Mouse (Mus musculus): Measurements from ENCODE around the gene Bnc2.

Bnc2 gene

GRCm38 (mm10) chr4:84329651-84330050 is 345.4 kb downstream of the Bnc2 start:
- no peak for DNase-seq (ENCODE audit: low read depth, low spot score)

GRCm38 (mm10) chr4:84324371-84324770 is 350.7 kb downstream of the Bnc2 start:
- DNase-seq (ENCODE audit: low read depth, low spot score) = no peak

- DNase-seq (ENCODE audit: low read depth, low spot score) = no peak
Observed at GRCm38 (mm10) chr4:84321598-84321997, 353.5 kb downstream of the Bnc2 start.

- no peak for DNase-seq (ENCODE audit: low read depth, low spot score)
Observed at GRCm38 (mm10) chr4:84317421-84317820, 357.7 kb downstream of the Bnc2 start.

GRCm38 (mm10) chr4:84311371-84311770 is 363.7 kb downstream of the Bnc2 start:
- no peak for DNase-seq (ENCODE audit: low read depth, low spot score)

- DNase-seq (ENCODE audit: low read depth, low spot score) = no peak
Observed at GRCm38 (mm10) chr4:84310851-84311250, 364.2 kb downstream of the Bnc2 start.

GRCm38 (mm10) chr4:84308226-84308862 is 366.7 kb downstream of the Bnc2 start:
- no peak for DNase-seq (ENCODE audit: low read depth, low spot score)

- DNase-seq (ENCODE audit: low read depth, low spot score) = no peak
Observed at GRCm38 (mm10) chr4:84306928-84307606, 368.0 kb downstream of the Bnc2 start.

- no peak for DNase-seq (ENCODE audit: low read depth, low spot score)
Observed at GRCm38 (mm10) chr4:84302949-84303348, 372.1 kb downstream of the Bnc2 start.

GRCm38 (mm10) chr4:84285153-84285552 is 389.9 kb downstream of the Bnc2 start:
- no peak for DNase-seq (ENCODE audit: low read depth, low spot score)

- no peak for DNase-seq (ENCODE audit: low read depth, low spot score)
Observed at GRCm38 (mm10) chr4:84282651-84283050, 392.4 kb downstream of the Bnc2 start.

- DNase-seq (ENCODE audit: low read depth, low spot score) = no peak
Observed at GRCm38 (mm10) chr4:84278156-84278555, 396.9 kb downstream of the Bnc2 start.

- DNase-seq (ENCODE audit: low read depth, low spot score) = no peak
Observed at GRCm38 (mm10) chr4:84276081-84276480, 399.0 kb downstream of the Bnc2 start.

- no peak for DNase-seq (ENCODE audit: low read depth, low spot score)
Observed at GRCm38 (mm10) chr4:84274158-84274557, 400.9 kb downstream of the Bnc2 start.

- no peak for DNase-seq (ENCODE audit: low read depth, low spot score)
Observed at GRCm38 (mm10) chr4:84272867-84273266, 402.2 kb downstream of the Bnc2 start.

- DNase-seq (ENCODE audit: low read depth, low spot score) = no peak
Observed at GRCm38 (mm10) chr4:84269845-84270244, 405.2 kb downstream of the Bnc2 start.

- no peak for DNase-seq (ENCODE audit: low read depth, low spot score)
Observed at GRCm38 (mm10) chr4:84247356-84247755, 427.7 kb downstream of the Bnc2 start.

- DNase-seq (ENCODE audit: low read depth, low spot score) = no peak
Observed at GRCm38 (mm10) chr4:84232346-84232745, 442.7 kb downstream of the Bnc2 start.

- no peak for DNase-seq (ENCODE audit: low read depth, low spot score)
Observed at GRCm38 (mm10) chr4:84231251-84231650, 443.8 kb downstream of the Bnc2 start.

- no peak for DNase-seq (ENCODE audit: low read depth, low spot score)
Observed at GRCm38 (mm10) chr4:84229189-84229960, 445.7 kb downstream of the Bnc2 start.

- DNase-seq (ENCODE audit: low read depth, low spot score) = no peak
Observed at GRCm38 (mm10) chr4:84228551-84228950, 446.5 kb downstream of the Bnc2 start.
